Mouse (Mus musculus): Measurements from ENCODE around the gene Smg6. TPM values are rescaled to one million over a fixed set of nuclear protein-coding genes. Genes with fewer than 3 reads are reported as not detected.

The Smg6 gene
- total RNA-seq, 1 experiment = 19.9 TPM

DNA sequence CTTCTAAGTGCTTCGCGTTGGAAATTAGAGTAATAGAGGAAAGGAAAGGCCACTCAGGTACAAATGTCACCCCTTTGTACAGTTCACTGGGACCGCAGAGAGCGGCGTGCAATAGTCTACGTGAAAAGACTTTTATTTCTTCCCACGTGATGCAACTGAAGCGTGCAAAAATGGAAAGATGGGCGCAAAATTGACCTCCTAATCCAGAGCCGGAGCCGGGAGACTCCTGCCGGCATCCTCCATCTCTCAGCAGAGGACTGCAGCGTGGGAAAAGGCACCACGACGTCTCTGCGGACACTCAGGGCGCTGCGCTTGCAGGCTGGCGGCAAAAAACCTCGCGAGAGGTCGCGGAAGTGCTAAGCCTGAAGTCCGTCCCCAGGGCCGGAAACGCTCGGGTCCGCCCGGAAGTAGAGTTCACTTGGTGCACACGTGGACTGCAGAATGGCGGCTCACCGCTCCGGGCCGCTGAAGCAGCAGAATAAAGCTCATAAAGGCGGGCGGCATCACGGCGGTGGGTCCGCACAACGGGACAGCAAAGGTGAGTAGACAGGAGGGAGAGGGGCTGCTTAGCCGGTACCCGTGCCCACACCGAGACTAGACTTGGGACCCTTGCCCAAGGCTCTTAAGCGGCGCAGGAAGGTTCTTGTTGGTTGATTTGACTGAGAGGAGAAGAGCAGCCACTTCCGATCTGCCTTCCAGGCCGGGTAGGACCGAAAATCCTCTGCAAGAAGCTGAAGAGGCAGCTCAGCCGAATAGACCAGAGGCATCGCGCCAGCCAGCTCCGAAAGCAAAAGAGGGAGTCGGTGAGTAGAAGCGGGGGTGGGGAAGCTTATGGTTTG lies 27.7 kb upstream of the Smg6 start, which contains the start of gene Tsr1:
Gene Tsr1, plus strand, starts transcription at position 394 of the 839 bp plus-strand sequence.
- TF ChIP-seq HCFC1 (IDR thresholded peaks at IDR 0.05; ENCODE audit: borderline replicate concordance, insufficient read depth, low read length) (no peak), CHD2 (IDR thresholded peaks at IDR 0.05; ENCODE audit: low read depth, low read length) (peak; percentile 92)
- peak; percentile 85 for DNase-seq (ENCODE audit: low read depth, low spot score)
- peak within 1 kb of the TSS; percentile 99 for H3K9ac ChIP-seq (ENCODE audit: insufficient read depth, low read depth, low read length, poor library complexity, severe bottlenecking)
- H3K36me3 ChIP-seq (ENCODE audit: control insufficient read depth, insufficient read depth, low read length, poor library complexity, severe bottlenecking) = peaks cover 34% of the 10 kb centered on the region
- H3K4me1 ChIP-seq (ENCODE audit: control insufficient read depth in 2 of 2, insufficient read depth in 2 of 2, low read length in 2 of 2, poor library complexity in 1 of 2) = peaks cover 0 to 11% of the 10 kb centered on the region in 2 experiments; a peak in 2 of 4 replicates
- in situ Hi-C loops (cut with MboI; ENCODE audit: low sequenced_read_pairs in 2 of 2, unreplicated experiment in 2 of 2) = no loop called here
- H3K27ac ChIP-seq (ENCODE audit: insufficient read depth, low read depth, low read length, poor library complexity, severe bottlenecking) = peak within 1 kb of the TSS; percentile 83
- no peaks in the 10 kb centered on the region for H3K9me3 ChIP-seq (ENCODE audit: control insufficient read depth, insufficient read depth, low read depth, low read length)
- peak within 1 kb of the TSS; percentile 95 to 96 for H3K4me3 ChIP-seq (ENCODE audit: insufficient read depth in 1 of 2, low read depth in 1 of 2, low read length in 2 of 2, poor library complexity in 1 of 2, severe bottlenecking in 1 of 2)

DNA sequence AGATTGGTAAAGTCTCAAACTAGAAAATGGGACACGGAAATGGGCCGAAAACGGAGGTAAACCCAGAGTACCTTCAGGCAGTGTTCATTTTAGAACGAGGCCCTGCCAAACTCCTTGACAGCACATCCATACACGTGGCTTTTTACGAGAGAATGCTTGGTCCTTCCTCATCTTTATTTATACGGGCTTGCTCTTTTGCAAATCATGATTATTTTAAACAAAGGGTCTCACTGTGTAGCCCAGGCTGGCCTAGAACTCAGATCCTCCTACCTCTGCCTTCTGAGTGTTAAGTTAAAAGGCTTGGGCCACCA lies 27.2 kb upstream of the Smg6 start:
- no peak for DNase-seq (ENCODE audit: low read depth, low spot score)
- Histone ChIP-seq H3K27ac (ENCODE audit: insufficient read depth, low read depth, low read length, poor library complexity, severe bottlenecking) (peak overlapping the region; percentile 83), H3K36me3 (ENCODE audit: control insufficient read depth, insufficient read depth, low read length, poor library complexity, severe bottlenecking) (peaks cover 39% of the 10 kb centered on the region), H3K4me3 (ENCODE audit: insufficient read depth in 1 of 2, low read depth in 1 of 2, low read length in 2 of 2, poor library complexity in 1 of 2, severe bottlenecking in 1 of 2) (peak overlapping the region; percentile 95 to 96), H3K9ac (ENCODE audit: insufficient read depth, low read depth, low read length, poor library complexity, severe bottlenecking) (peak overlapping the region; percentile 99), H3K9me3 (ENCODE audit: control insufficient read depth, insufficient read depth, low read depth, low read length) (no peaks in the 10 kb centered on the region), H3K4me1 (ENCODE audit: control insufficient read depth in 2 of 2, insufficient read depth in 2 of 2, low read length in 2 of 2, poor library complexity in 1 of 2) (peaks cover 0 to 11% of the 10 kb centered on the region in 2 experiments; a peak in 2 of 4 replicates)
- no peak for TF ChIP-seq ZC3H11A (IDR thresholded peaks at IDR 0.05; ENCODE audit: borderline replicate concordance, low read depth, low read length)
- no peak for TF ChIP-seq MAFK (IDR thresholded peaks at IDR 0.05; ENCODE audit: insufficient read depth, low read depth, low read length)
- no peak for TF ChIP-seq CHD2 (IDR thresholded peaks at IDR 0.05; ENCODE audit: low read depth, low read length)
- TF ChIP-seq HCFC1 (IDR thresholded peaks at IDR 0.05; ENCODE audit: borderline replicate concordance, insufficient read depth, low read length) = no peak
- no peak for TF ChIP-seq ZNF384 (IDR thresholded peaks at IDR 0.05; ENCODE audit: low read depth, low read length)
- in situ Hi-C loops (cut with MboI; ENCODE audit: low sequenced_read_pairs in 2 of 2, unreplicated experiment in 2 of 2) = no loop called here

DNA sequence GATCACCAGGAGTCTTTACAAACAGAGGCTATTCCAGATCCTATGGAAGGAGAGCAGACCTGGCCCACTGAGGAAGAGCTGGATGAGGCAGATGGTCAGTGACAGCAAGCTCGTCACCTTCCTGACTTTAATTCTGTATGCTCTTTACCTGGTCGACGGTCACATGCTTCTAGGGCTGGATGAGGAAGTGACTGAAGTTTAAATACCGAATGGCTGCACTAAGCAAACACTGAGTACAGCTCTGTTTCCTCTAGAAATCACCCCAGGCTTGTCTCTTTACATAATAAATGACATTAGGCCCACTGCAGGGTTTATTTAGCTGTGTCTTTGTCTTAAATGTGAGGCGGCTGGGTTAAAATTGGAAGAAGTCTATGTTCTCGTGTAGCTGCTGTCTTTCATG lies 24.1 kb upstream of the Smg6 start:
- no peak overlapping the region for H3K9ac ChIP-seq (ENCODE audit: insufficient read depth, low read depth, low read length, poor library complexity, severe bottlenecking)
- H3K4me3 ChIP-seq (ENCODE audit: insufficient read depth in 1 of 2, low read depth in 1 of 2, low read length in 2 of 2, poor library complexity in 1 of 2, severe bottlenecking in 1 of 2) = no peak overlapping the region
- H3K4me1 ChIP-seq (ENCODE audit: control insufficient read depth in 2 of 2, insufficient read depth in 2 of 2, low read length in 2 of 2, poor library complexity in 1 of 2) = peaks cover 0 to 11% of the 10 kb centered on the region in 2 experiments; a peak in 2 of 4 replicates
- TF ChIP-seq CHD2 (IDR thresholded peaks at IDR 0.05; ENCODE audit: low read depth, low read length) (no peak), HCFC1 (IDR thresholded peaks at IDR 0.05; ENCODE audit: borderline replicate concordance, insufficient read depth, low read length) (no peak), ZNF384 (IDR thresholded peaks at IDR 0.05; ENCODE audit: low read depth, low read length) (no peak), MAFK (IDR thresholded peaks at IDR 0.05; ENCODE audit: insufficient read depth, low read depth, low read length) (no peak), ZC3H11A (IDR thresholded peaks at IDR 0.05; ENCODE audit: borderline replicate concordance, low read depth, low read length) (no peak)
- no peak for DNase-seq (ENCODE audit: low read depth, low spot score)
- H3K9me3 ChIP-seq (ENCODE audit: control insufficient read depth, insufficient read depth, low read depth, low read length) = no peaks in the 10 kb centered on the region
- in situ Hi-C loops (cut with MboI; ENCODE audit: low sequenced_read_pairs in 2 of 2, unreplicated experiment in 2 of 2) = loop anchor here in 1 of 2 experiments (10.0 kb wide), 1 partner anchor 593 kb away; no protein-coding TSS in a partner anchor
- H3K36me3 ChIP-seq (ENCODE audit: control insufficient read depth, insufficient read depth, low read length, poor library complexity, severe bottlenecking) = peaks cover 68% of the 10 kb centered on the region
- H3K27ac ChIP-seq (ENCODE audit: insufficient read depth, low read depth, low read length, poor library complexity, severe bottlenecking) = no peak overlapping the region

DNA sequence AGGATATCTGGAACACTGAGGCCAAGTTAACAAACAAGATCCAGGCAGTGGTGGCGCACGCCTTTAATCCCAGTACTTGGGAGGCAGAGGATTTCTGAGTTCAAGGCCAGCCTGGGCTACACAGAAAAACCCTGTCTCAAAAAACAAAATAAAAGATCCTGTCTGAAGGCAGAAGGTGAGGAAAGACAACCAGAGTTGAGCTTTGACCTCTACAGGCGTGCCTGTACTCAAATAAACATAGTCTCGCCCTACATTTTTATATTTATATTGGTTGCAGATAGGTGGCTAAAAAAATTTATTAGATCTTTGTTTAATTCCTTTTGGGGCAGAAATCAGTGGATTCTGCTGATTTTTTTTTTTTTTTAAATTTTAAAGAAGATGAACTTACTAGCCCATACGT lies 23.2 kb upstream of the Smg6 start:
- in situ Hi-C loops (cut with MboI; ENCODE audit: low sequenced_read_pairs in 2 of 2, unreplicated experiment in 2 of 2) = loop anchor here in 1 of 2 experiments (10.0 kb wide), 1 partner anchor 592 kb away; no protein-coding TSS in a partner anchor
- Histone ChIP-seq H3K4me3 (ENCODE audit: insufficient read depth in 1 of 2, low read depth in 1 of 2, low read length in 2 of 2, poor library complexity in 1 of 2, severe bottlenecking in 1 of 2) (no peak overlapping the region), H3K27ac (ENCODE audit: insufficient read depth, low read depth, low read length, poor library complexity, severe bottlenecking) (no peak overlapping the region), H3K9me3 (ENCODE audit: control insufficient read depth, insufficient read depth, low read depth, low read length) (no peaks in the 10 kb centered on the region), H3K4me1 (ENCODE audit: control insufficient read depth in 2 of 2, insufficient read depth in 2 of 2, low read length in 2 of 2, poor library complexity in 1 of 2) (peaks cover 0 to 11% of the 10 kb centered on the region in 2 experiments; a peak in 2 of 4 replicates), H3K36me3 (ENCODE audit: control insufficient read depth, insufficient read depth, low read length, poor library complexity, severe bottlenecking) (peaks cover 76% of the 10 kb centered on the region), H3K9ac (ENCODE audit: insufficient read depth, low read depth, low read length, poor library complexity, severe bottlenecking) (no peak overlapping the region)
- no peak for DNase-seq (ENCODE audit: low read depth, low spot score)
- TF ChIP-seq ZC3H11A (IDR thresholded peaks at IDR 0.05; ENCODE audit: borderline replicate concordance, low read depth, low read length) (no peak), HCFC1 (IDR thresholded peaks at IDR 0.05; ENCODE audit: borderline replicate concordance, insufficient read depth, low read length) (no peak), MAFK (IDR thresholded peaks at IDR 0.05; ENCODE audit: insufficient read depth, low read depth, low read length) (no peak), ZNF384 (IDR thresholded peaks at IDR 0.05; ENCODE audit: low read depth, low read length) (no peak), CHD2 (IDR thresholded peaks at IDR 0.05; ENCODE audit: low read depth, low read length) (no peak)
